Mouse (Mus musculus): ENCODE results near the gene Tnni2.

DNA sequence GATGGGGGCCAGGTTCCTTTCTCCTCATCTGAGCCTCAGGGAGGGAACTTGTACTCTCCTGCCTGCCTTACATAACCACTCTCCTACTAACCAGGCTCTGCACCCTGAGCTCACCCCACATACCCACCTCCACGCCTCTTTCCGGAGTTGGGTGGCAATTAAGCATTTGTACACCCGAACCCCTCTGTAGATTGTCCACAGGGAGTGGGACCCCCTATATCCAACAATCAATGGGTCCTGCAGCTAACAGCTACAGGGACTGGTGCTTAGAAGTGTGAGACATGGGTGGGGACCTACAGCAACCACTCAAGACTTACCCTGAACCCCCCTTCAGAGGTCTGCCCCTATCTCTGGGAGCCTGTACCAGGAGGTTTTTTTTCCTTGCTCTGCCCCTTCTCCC is 39.1 kb downstream of the Tnni2 start:
- TF ChIP-seq EP300 (IDR thresholded peaks at IDR 0.05; ENCODE audit: low read depth) (no peak), CTCF (IDR thresholded peaks at IDR 0.05; ENCODE audit: low read depth) (no peak)

All from heart, postnatal 0 days (tissue).